Mouse (Mus musculus): ENCODE data around the gene Trcg1. TPM values are rescaled to one million over a fixed set of nuclear protein-coding genes. Genes with fewer than 3 reads are reported as not detected.

The Trcg1 gene
- polyA plus RNA-seq, 1 experiment = not detected

DNA sequence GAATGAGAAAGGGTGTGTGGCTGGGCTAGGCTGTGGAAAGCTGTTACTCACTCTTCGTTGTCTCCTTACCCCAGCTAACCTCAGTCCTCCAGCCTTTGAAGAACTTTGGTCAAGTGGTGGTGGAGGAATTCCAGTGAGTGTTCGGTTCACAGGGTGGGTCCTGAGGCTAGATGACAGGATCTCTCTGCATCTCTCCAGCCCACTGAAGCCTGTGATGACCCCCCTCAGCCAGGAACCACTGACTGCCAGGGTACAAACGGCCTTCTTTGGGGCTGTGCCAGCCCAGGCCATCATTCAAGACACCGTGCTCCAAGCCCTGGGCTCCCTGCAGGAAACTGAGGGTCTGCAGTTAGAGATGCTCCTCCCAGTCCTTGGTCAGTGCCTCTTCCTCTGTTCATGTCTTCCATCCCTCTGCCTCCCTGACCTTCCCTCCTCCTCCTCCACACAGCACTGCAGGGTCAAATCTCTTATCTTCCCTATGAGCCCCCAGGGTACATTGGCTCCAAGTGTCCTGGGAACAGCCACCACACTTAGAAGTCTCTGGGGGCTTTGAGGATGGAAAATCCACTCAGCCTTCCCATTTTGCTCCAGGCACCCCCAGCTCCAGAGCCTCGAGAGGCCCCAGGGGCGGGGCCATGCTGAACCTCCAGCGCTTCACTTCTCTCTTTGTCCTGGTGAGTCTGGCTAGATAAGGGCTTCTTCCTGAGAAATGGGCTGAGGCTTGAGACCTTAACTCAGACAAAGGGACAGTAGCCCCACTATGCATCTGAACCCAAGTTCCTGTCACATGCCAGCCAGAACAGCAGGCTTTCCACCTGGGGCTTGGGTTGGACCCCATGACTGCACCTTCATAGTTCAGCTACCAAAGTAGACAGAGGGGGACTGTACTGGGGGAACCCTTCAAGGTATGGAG, 11.9 kb downstream of the Trcg1 start:
- no peak for DNase-seq
- 54% methylated on average over 7 of the region's 7 CpGs for WGBS
- H3K27me3 ChIP-seq (ENCODE audit: control insufficient read depth, insufficient read depth, low read length) = no peaks in the 10 kb centered on the region

DNA sequence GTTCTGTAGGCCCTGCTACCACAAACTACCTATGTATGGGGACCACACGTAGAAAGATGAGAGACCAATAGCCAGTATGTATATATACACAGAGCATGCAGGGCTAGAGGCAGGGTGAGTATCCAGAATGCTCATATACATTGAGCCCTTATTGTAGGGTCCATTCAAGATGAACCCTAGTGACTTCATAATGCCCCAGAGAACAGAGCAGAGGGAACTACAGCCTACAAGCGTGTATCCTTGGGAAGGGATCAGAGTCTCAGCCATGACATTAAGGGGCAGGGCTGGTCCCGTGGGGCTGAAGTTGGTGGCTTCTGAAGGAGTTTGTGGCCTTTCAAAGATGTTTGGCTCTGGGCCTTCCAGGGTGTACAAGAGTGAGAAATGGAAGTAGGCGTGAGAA, 13.7 kb downstream of the Trcg1 start:
- WGBS = 88% methylated on average over 4 of the region's 4 CpGs
- Histone ChIP-seq H3K4me3 (replicated peaks; ENCODE audit: insufficient read depth, low read depth, low read length) (no peak overlapping the region), H3K4me1 (ENCODE audit: control insufficient read depth, insufficient read depth, low read length) (no peaks in the 10 kb centered on the region; the same call in 1 of the 2 replicates), H3K27me3 (ENCODE audit: control insufficient read depth, insufficient read depth, low read length) (no peaks in the 10 kb centered on the region), H3K27ac (ENCODE audit: insufficient read depth, low read length) (no peak overlapping the region)
- no peak for DNase-seq
- TF ChIP-seq CTCF (IDR thresholded peaks at IDR 0.05; ENCODE audit: borderline replicate concordance, insufficient read depth, low read depth, low read length) (no peak), POLR2A (IDR thresholded peaks at IDR 0.05; ENCODE audit: borderline replicate concordance, insufficient read depth, low read length) (no peak)

More for the DNA sequence above, 11.9 kb downstream of the Trcg1 start:
- Histone ChIP-seq H3K4me1 (ENCODE audit: control insufficient read depth, insufficient read depth, low read length) (no peaks in the 10 kb centered on the region; the same call in 1 of the 2 replicates), H3K4me3 (replicated peaks; ENCODE audit: insufficient read depth, low read depth, low read length) (no peak overlapping the region), H3K27ac (ENCODE audit: insufficient read depth, low read length) (no peak overlapping the region)
- TF ChIP-seq POLR2A (IDR thresholded peaks at IDR 0.05; ENCODE audit: borderline replicate concordance, insufficient read depth, low read length) = no peak
- TF ChIP-seq CTCF (IDR thresholded peaks at IDR 0.05; ENCODE audit: borderline replicate concordance, insufficient read depth, low read depth, low read length) = no peak

DNA sequence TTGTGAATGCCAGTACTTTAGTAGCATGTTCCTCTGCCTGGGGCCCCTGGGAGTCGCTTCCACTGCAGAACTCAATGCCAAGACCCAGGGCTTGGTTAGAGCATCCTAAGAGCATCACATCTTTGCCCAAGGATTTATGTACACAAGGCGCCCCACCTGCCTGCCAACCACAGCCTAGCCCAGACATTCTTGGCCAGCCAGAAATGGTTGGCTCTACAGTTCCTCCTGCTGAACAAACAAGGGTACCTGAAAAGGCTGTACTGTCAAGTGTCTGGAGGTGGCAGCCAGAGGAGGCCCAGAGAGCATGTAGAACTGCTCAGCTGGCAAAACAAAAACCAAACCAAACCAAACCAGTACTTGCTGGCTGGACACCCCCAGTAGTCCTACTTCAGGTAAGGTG, 14.8 kb downstream of the Trcg1 start:
- TF ChIP-seq CTCF (IDR thresholded peaks at IDR 0.05; ENCODE audit: borderline replicate concordance, insufficient read depth, low read depth, low read length) (no peak), POLR2A (IDR thresholded peaks at IDR 0.05; ENCODE audit: borderline replicate concordance, insufficient read depth, low read length) (no peak)
- H3K27ac ChIP-seq (ENCODE audit: insufficient read depth, low read length) = no peak overlapping the region
- whole genome bisulfite sequencing = 90% methylated on average over 2 of the region's 2 CpGs
- DNase-seq = no peak
- H3K4me3 ChIP-seq (replicated peaks; ENCODE audit: insufficient read depth, low read depth, low read length) = no peak overlapping the region
- no peaks in the 10 kb centered on the region for H3K27me3 ChIP-seq (ENCODE audit: control insufficient read depth, insufficient read depth, low read length)
- no peaks in the 10 kb centered on the region; the same call in 1 of the 2 replicates for H3K4me1 ChIP-seq (ENCODE audit: control insufficient read depth, insufficient read depth, low read length)

DNA sequence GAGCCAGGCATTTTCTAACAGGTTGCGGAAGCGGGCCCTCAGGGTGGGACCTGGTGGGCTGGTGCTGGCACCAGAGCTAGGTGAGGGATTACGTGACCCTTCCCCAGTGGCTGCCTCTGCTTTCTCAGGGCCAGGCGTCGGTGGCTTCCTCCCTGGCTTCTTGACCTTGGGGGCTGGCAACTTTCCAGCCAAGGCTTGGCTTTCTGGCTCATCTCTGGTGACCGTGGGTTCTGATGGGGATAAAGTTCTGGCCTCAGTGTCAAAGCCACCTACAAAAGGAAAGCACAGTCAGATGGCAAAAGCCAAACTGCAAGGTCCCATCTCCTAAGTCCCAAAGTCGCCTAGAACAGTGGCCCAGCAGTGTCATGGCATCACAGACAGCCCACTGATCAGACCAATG, 17.7 kb downstream of the Trcg1 start:
- Histone ChIP-seq H3K4me1 (ENCODE audit: control insufficient read depth, insufficient read depth, low read length) (no peaks in the 10 kb centered on the region; the same call in 1 of the 2 replicates), H3K27ac (ENCODE audit: insufficient read depth, low read length) (no peak overlapping the region)
- no peak for TF ChIP-seq POLR2A (IDR thresholded peaks at IDR 0.05; ENCODE audit: borderline replicate concordance, insufficient read depth, low read length)
- no peak for TF ChIP-seq CTCF (IDR thresholded peaks at IDR 0.05; ENCODE audit: borderline replicate concordance, insufficient read depth, low read depth, low read length)

DNA sequence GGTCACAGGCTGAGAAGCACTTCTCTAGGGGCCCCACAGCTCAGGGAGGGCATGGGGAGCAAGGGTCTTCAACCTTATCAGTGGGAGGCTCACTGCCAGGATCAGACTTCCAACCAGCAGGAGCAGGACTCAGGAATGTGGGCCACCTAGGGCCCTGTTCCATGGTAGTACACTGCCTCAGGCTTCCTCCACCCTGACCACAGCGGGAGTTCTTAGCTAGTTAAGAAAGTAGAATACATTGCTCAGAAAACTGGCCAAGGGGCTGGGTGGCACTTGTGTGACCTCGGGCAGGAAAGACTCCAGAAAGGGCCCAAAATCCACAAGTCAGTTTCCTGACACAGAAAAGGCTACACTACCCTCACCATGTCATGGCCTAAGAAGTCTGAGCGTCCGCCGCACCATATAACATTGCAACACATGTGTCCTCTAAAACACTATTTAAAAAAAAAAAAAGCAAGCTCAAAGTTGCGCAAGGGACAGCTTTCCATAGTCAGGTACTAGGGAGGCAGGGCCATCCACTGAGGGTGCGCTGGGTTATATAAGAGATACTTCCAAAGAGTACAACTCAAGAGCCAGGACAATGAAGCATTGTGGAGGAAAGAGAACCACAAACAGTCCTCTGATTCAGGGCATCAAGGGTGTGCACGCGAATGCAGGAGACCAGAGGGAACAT, 18.6 kb downstream of the Trcg1 start:
- no peak overlapping the region for H3K4me3 ChIP-seq (replicated peaks; ENCODE audit: insufficient read depth, low read depth, low read length)
- DNase-seq = no peak
- no peaks in the 10 kb centered on the region for H3K27me3 ChIP-seq (ENCODE audit: control insufficient read depth, insufficient read depth, low read length)
- no peak overlapping the region for H3K27ac ChIP-seq (ENCODE audit: insufficient read depth, low read length)
- no peaks in the 10 kb centered on the region; the same call in 1 of the 2 replicates for H3K4me1 ChIP-seq (ENCODE audit: control insufficient read depth, insufficient read depth, low read length)
- TF ChIP-seq CTCF (IDR thresholded peaks at IDR 0.05; ENCODE audit: borderline replicate concordance, insufficient read depth, low read depth, low read length) (no peak), POLR2A (IDR thresholded peaks at IDR 0.05; ENCODE audit: borderline replicate concordance, insufficient read depth, low read length) (no peak)
- 87% methylated on average over 9 of the region's 9 CpGs for WGBS

More for the DNA sequence above, 17.7 kb downstream of the Trcg1 start:
- no peaks in the 10 kb centered on the region for H3K27me3 ChIP-seq (ENCODE audit: control insufficient read depth, insufficient read depth, low read length)
- DNase-seq = no peak
- 65% methylated on average over 7 of the region's 7 CpGs for WGBS
- H3K4me3 ChIP-seq (replicated peaks; ENCODE audit: insufficient read depth, low read depth, low read length) = no peak overlapping the region

DNA sequence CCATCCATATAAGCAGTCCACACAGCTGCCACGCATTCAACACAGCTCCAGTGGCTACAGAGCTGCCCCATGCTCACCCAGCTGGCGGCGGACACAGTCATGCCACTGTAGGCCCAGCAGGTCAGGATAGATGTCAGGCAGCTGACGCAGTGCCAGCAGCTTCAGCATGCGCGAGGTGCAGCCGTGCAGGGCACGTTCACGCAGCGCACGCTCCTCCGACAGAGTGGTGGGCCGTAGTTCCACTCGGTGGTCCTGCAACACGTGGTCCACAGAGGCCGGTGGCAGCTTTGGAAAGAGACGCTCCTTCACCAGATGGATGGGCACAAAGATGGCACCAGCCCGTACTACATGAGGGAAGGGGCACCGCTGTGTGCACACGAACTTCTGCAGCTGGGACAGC, 20.0 kb downstream of the Trcg1 start:
- TF ChIP-seq CTCF (IDR thresholded peaks at IDR 0.05; ENCODE audit: borderline replicate concordance, insufficient read depth, low read depth, low read length) (no peak), POLR2A (IDR thresholded peaks at IDR 0.05; ENCODE audit: borderline replicate concordance, insufficient read depth, low read length) (no peak)

DNA sequence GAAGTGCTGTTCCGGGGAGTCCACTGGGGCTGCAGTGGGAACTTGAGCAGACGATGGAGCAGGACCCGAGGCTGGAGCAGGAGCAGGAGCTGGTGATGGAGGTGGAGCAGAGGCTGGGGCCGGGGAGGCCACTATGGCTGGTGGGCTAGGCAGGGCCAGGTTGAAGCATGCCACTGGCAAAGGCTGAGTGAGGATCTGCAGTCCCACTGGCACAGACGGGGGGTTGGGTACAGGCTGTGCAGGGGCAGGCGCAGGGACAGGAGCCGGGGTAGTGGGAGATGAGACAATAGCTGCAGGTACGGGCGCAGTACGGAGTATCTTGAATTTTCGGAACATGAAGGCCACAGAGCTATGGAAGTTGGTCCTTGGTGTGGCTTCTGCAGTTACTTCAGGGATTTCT, 20.5 kb downstream of the Trcg1 start:
- Histone ChIP-seq H3K4me3 (replicated peaks; ENCODE audit: insufficient read depth, low read depth, low read length) (no peak overlapping the region), H3K4me1 (ENCODE audit: control insufficient read depth, insufficient read depth, low read length) (no peaks in the 10 kb centered on the region; the same call in 1 of the 2 replicates), H3K27me3 (ENCODE audit: control insufficient read depth, insufficient read depth, low read length) (no peaks in the 10 kb centered on the region), H3K27ac (ENCODE audit: insufficient read depth, low read length) (no peak overlapping the region)
- TF ChIP-seq CTCF (IDR thresholded peaks at IDR 0.05; ENCODE audit: borderline replicate concordance, insufficient read depth, low read depth, low read length) (no peak), POLR2A (IDR thresholded peaks at IDR 0.05; ENCODE audit: borderline replicate concordance, insufficient read depth, low read length) (no peak)
- DNase-seq = no peak
- WGBS = 98% methylated on average over 11 of the region's 11 CpGs

More for the DNA sequence above, 20.0 kb downstream of the Trcg1 start:
- WGBS = 82% methylated on average over 20 of the region's 20 CpGs
- Histone ChIP-seq H3K4me3 (replicated peaks; ENCODE audit: insufficient read depth, low read depth, low read length) (no peak overlapping the region), H3K27ac (ENCODE audit: insufficient read depth, low read length) (no peak overlapping the region), H3K4me1 (ENCODE audit: control insufficient read depth, insufficient read depth, low read length) (no peaks in the 10 kb centered on the region; the same call in 1 of the 2 replicates), H3K27me3 (ENCODE audit: control insufficient read depth, insufficient read depth, low read length) (no peaks in the 10 kb centered on the region)
- no peak for DNase-seq

Data from cerebellum, adult 2 months (tissue).